In genomic region chr7:136666707-136667106, GRCm38 (mm10) we compare ENCODE assay signal across 23 mouse cellular contexts.
A peak's percentile ranks its signal among the peaks of the same experiment; 100 is the strongest.
DNase-seq lines count a peak whose midpoint lies in the region; ATAC-seq and TF ChIP-seq lines count a peak whose summit lies in the region.
"Had no signal": no experiment of that assay in that cellular context is flagged by ENCODE, and none has a peak within 500 bp of the region (broad histone marks: within the 10 kb centered on the region; RNA-seq: fewer than 3 reads in every experiment).

No protein-coding gene starts in this region.

- H3K9ac ChIP-seq in kidney, postnatal 0 days (ENCODE audit: low read depth, low read length) = no peak overlapping the region
- H3K9ac ChIP-seq: embryonic facial prominence, embryonic 15.5 days; forebrain, embryonic 12.5 days; hindbrain, embryonic 15.5 days had no signal

- H3K4me3 ChIP-seq in kidney, postnatal 0 days (replicated peaks; ENCODE audit: low read depth, low read length) = no peak overlapping the region
- H3K4me3 ChIP-seq: embryonic facial prominence, embryonic 15.5 days; erythroblast, embryonic 14.5 days; forebrain, embryonic 12.5 days; heart, adult 2 months; hindbrain, embryonic 10.5 days; hindbrain, embryonic 15.5 days had no signal

- H3K4me1 ChIP-seq in kidney, postnatal 0 days (replicated peaks; ENCODE audit: insufficient read depth, low read length) = peaks cover 3% of the 10 kb centered on the region; the same call in 1 of the 2 replicates

- WGBS in kidney, postnatal 0 days = 26% methylated on average over 6 of the region's 6 CpGs

- no peak for TF ChIP-seq CTCF in kidney, postnatal 0 days (IDR thresholded peaks at IDR 0.05; ENCODE audit: low read depth)

- peaks cover 5% of the 10 kb centered on the region; the same call in 1 of the 2 replicates for H3K27me3 ChIP-seq in kidney, postnatal 0 days (ENCODE audit: insufficient read depth, low read length)
- H3K27me3 ChIP-seq: embryonic facial prominence, embryonic 15.5 days; hindbrain, embryonic 15.5 days had no signal

- no peaks in the 10 kb centered on the region for H3K36me3 ChIP-seq in kidney, postnatal 0 days (ENCODE audit: insufficient read depth, low read length)
- H3K36me3 ChIP-seq: embryonic facial prominence, embryonic 15.5 days; forebrain, embryonic 12.5 days; hindbrain, embryonic 10.5 days; hindbrain, embryonic 15.5 days had no signal

- H3K9me3 ChIP-seq in kidney, postnatal 0 days (replicated peaks; ENCODE audit: low read length) = no peaks in the 10 kb centered on the region
- H3K9me3 ChIP-seq: embryonic facial prominence, embryonic 15.5 days; forebrain, embryonic 12.5 days; hindbrain, embryonic 10.5 days; hindbrain, embryonic 15.5 days had no signal

- peak; percentile 40 for DNase-seq in embryo, embryonic 10 days (ENCODE audit: low spot score)
- DNase-seq in embryo, embryonic 11 days = no peak
- DNase-seq in kidney, postnatal 0 days (ENCODE audit: low spot score) = peak; percentile 30
- no peak for DNase-seq in kidney, adult 11 months
- DNase-seq in ES-CJ7 (ENCODE audit: low read depth, low spot score) (peak; percentile 63), ZHBTc4 (ENCODE audit: low read depth, low spot score) (peak; percentile 76)
- no peak for DNase-seq in natural killer cell, adult 2 months (ENCODE audit: low spot score in 2 of 2)
- no peak for DNase-seq in cerebellum, adult 8-10 months
- DNase-seq: adrenal gland, postnatal 10 days; B cell, adult 2 months; cerebellum, adult 11 months; cerebellum, adult 9-10 months; cerebellum, postnatal 36 days; gastrocnemius, postnatal 10 days; heart, adult 2 months had no signal

- H3K4me2 ChIP-seq in kidney, postnatal 0 days (ENCODE audit: low read length) = no peak overlapping the region
- H3K4me2 ChIP-seq: embryonic facial prominence, embryonic 15.5 days; forebrain, embryonic 12.5 days; heart, embryonic 11.5 days; hindbrain, embryonic 15.5 days had no signal

- H3K27ac ChIP-seq in kidney, postnatal 0 days = no peak overlapping the region
- H3K27ac ChIP-seq: embryonic facial prominence, embryonic 15.5 days; forebrain, embryonic 12.5 days; heart, adult 2 months; hindbrain, embryonic 10.5 days; hindbrain, embryonic 15.5 days had no signal

- no peak for ATAC-seq in kidney, postnatal 0 days (replicated peaks; ENCODE audit: low FRiP score, low read depth)
- ATAC-seq: CD4-positive, CD25-positive, alpha-beta regulatory T cell, adult 4 months; forebrain, embryonic 16.5 days had no signal

Comparison
In these comparisons a context has a peak if more than half of its experiments do, and no peak if none do; other contexts are left out.
1. DNase-seq: peak in embryo, embryonic 10 days (single experiment), kidney, postnatal 0 days (single experiment), ES-CJ7 (single experiment) and ZHBTc4 (single experiment); none in embryo, embryonic 11 days (single experiment), kidney, adult 11 months (single experiment), natural killer cell, adult 2 months (0 of 2) and cerebellum, adult 8-10 months (single experiment).